Mouse (Mus musculus): ENCODE results near the gene Cpeb2. TPM values are rescaled to one million over a fixed set of nuclear protein-coding genes. Genes with fewer than 3 reads are reported as not detected.

Gene Cpeb2
- 10 to 100 TPM; 39.4 to 43.6 TPM for total RNA-seq (2023)

GRCm38 (mm10) chr5:43232480-43233315 is at the start of gene Cpeb2:
Gene Cpeb2, plus strand, starts transcription at chr5:43233170.

